Mouse (Mus musculus): ENCODE measurements at regions not wholly inside any gene's neighbourhood (a gene's known extent, or its start where the extent isn't known, plus 50 kb on each side); places are given as distances from the start of the nearest gene placed in this dataset.

DNA sequence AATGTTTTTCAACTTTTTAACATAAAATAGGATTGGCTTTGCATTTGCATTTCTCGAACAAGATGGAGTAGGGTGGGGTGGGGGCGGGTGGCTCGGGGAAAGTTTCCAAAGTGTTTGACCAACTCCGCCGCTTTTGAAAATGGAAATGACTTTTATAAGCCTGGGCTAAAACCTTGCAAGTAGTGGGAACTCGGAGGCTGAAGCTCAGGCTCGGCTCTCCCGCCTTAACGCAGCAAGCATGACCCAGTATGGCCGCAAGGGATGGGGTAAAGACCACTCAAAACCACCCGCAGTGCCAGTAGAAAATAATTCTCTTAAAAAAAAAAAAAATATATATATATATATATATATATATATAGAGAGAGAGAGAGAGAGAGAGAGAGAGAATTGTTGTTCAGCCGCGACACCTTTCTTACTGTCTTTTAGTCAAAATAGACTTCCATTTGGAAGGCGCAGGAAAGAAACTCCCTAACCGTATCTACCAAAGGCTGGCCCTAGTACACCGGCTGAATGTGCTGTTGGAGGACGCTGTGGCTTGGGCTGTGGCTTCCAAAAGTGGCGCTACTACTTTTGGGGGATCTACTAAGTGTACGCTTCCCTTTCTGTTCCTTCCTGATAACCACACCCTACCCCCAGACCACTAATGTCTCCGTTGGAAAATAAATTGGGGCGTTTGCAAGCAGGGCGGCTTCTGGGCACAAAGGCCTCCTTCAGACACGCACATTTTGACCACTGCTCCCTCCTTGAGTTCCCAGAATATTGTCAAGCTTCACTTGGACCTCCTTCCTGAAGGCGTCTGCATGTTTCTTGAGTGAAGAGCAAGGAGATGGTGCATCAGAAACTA lies 126.2 kb downstream of the Nkx6-1 start:
- Histone ChIP-seq H3K9ac (no peak overlapping the region), H3K4me1 (replicated peaks) (peaks cover 4% of the 10 kb centered on the region; the same call in 1 of the 2 replicates), H3K36me3 (no peaks in the 10 kb centered on the region), H3K4me2 (peak overlapping the region; percentile 67), H3K27ac (ENCODE audit: poor library complexity, severe bottlenecking) (no peak overlapping the region), H3K4me3 (peak overlapping the region; percentile 39), H3K27me3 (replicated peaks) (peaks cover 65% of the 10 kb centered on the region), H3K9me3 (replicated peaks) (no peaks in the 10 kb centered on the region)
- ATAC-seq (ENCODE audit: insufficient number of reproducible peaks, low FRiP score), result no peak
- WGBS, result 3% methylated on average over 24 of the region's 24 CpGs

DNA sequence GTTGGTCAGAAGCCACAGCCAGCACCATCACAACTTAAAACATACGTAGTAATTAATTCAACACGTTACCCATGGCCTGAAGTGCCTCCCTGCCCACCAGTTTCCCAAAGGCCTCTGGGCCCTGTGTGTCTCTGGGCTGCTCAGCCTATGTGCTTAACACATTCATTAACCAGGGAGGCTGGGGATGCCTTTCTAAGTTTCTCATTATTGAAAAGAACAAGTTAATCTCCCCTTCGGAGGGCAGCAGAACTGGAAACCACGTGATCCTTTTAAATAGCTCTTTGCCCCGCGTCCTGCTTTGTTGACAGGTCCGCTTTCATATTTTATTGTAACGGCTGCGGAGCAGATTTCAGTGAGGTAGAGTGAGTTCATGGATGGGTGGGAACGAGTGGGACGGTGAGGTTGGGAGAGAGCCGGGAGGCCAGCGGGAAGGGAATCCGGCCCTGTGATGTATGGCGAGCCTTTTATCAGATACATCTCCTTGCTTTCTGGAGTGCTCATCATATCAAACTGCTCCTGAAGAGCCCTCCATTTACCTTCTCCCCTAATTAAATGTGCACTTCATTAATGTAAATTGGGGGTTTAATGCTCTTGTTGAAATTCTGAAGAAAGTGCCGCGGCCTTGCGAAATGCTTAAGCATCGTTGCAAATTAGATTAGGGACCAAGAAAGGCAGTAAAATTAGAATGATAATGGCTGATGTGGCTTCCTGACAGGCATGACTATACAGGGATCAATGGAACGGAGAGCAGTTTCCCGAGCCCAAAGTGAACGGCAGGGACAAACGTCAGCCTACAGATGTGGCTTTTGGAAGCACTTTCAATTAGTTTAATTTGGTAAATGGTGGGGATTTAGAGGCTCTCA lies 127.0 kb downstream of the Nkx6-1 start:
- H3K9ac ChIP-seq, result no peak overlapping the region
- peaks cover 57% of the 10 kb centered on the region for H3K27me3 ChIP-seq (replicated peaks)
- H3K9me3 ChIP-seq (replicated peaks), result no peaks in the 10 kb centered on the region
- ATAC-seq (ENCODE audit: insufficient number of reproducible peaks, low FRiP score), result no peak
- peak overlapping the region; percentile 39 for H3K4me3 ChIP-seq
- H3K4me2 ChIP-seq, result peak overlapping the region; percentile 67
- peaks cover 4% of the 10 kb centered on the region; the same call in 1 of the 2 replicates for H3K4me1 ChIP-seq (replicated peaks)
- no peaks in the 10 kb centered on the region for H3K36me3 ChIP-seq
- WGBS, result 3% methylated on average over 23 of the region's 23 CpGs
- no peak overlapping the region for H3K27ac ChIP-seq (ENCODE audit: poor library complexity, severe bottlenecking)

GRCm38 (mm10) chr5:101535451-101535850 lies 129.3 kb downstream of the Nkx6-1 start:
- H3K27ac ChIP-seq (ENCODE audit: poor library complexity, severe bottlenecking), result no peak overlapping the region
- H3K4me1 ChIP-seq (replicated peaks), result peaks cover 4% of the 10 kb centered on the region; the same call in 1 of the 2 replicates
- 48% methylated on average over 5 of the region's 5 CpGs for WGBS
- H3K36me3 ChIP-seq, result no peaks in the 10 kb centered on the region
- H3K4me2 ChIP-seq, result no peak overlapping the region
- peaks cover 5% of the 10 kb centered on the region for H3K9me3 ChIP-seq (replicated peaks)
- no peak overlapping the region for H3K9ac ChIP-seq
- no peak overlapping the region for H3K4me3 ChIP-seq
- H3K27me3 ChIP-seq (replicated peaks), result peaks cover 39% of the 10 kb centered on the region
- no peak for ATAC-seq (ENCODE audit: insufficient number of reproducible peaks, low FRiP score)

DNA sequence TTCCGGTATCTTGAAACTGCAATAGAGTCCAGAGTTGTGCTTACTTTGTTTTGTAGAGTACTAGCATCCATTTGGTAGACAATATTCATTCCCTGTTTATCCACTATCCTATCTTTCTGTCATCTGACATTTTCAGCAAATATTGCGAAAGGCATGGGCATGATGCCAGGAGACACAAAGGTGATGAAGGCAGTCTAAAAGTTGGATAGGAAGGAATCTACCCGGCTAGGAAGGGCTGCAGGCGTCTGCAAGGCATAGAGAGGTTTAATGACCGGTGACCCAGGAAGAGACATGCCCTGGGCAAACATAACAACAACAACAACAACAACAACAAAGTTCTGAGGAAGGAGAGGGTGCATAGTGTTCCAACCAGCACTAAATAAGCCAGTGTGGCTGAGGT lies 139.4 kb downstream of the Nkx6-1 start:
- Histone ChIP-seq H3K4me3 (no peak overlapping the region), H3K4me1 (replicated peaks) (no peaks in the 10 kb centered on the region), H3K36me3 (no peaks in the 10 kb centered on the region), H3K4me2 (no peak overlapping the region), H3K27me3 (replicated peaks) (peaks cover 22% of the 10 kb centered on the region), H3K9ac (no peak overlapping the region), H3K27ac (ENCODE audit: poor library complexity, severe bottlenecking) (no peak overlapping the region), H3K9me3 (replicated peaks) (no peaks in the 10 kb centered on the region)
- ATAC-seq (ENCODE audit: insufficient number of reproducible peaks, low FRiP score), result no peak
- WGBS, result 68% methylated on average over 5 of the region's 5 CpGs

- H3K9ac ChIP-seq, result no peak overlapping the region
- H3K27ac ChIP-seq (ENCODE audit: poor library complexity, severe bottlenecking), result no peak overlapping the region
- no peaks in the 10 kb centered on the region for H3K9me3 ChIP-seq (replicated peaks)
- no peaks in the 10 kb centered on the region for H3K36me3 ChIP-seq
- no peak overlapping the region for H3K4me2 ChIP-seq
- H3K4me3 ChIP-seq, result no peak overlapping the region
- no peaks in the 10 kb centered on the region for H3K4me1 ChIP-seq (replicated peaks)
- WGBS, result 32% methylated on average over 4 of the region's 4 CpGs
- ATAC-seq (ENCODE audit: insufficient number of reproducible peaks, low FRiP score), result no peak
- H3K27me3 ChIP-seq (replicated peaks), result peaks cover 22% of the 10 kb centered on the region
Observed at GRCm38 (mm10) chr5:101524670-101525069, 140.1 kb downstream of the Nkx6-1 start.

DNA sequence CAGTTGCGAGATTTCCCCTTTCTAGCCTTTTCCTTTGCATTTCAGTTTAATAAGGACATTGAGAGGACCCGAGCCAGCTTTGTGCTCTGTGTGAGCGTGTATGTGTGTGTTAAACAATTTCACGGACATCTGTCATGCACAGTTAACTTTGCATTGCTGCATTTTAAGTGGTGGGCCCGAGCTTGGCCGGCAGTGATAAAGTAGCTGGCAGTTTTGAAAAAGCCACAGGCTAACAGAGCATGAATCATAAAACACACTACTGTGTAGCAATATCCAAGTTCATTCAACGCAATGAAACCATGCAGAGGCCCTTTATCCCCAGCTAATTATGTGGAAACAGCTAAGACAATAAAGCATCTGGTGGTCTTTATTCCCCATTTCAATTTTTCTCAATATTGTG lies 140.9 kb downstream of the Nkx6-1 start:
- Histone ChIP-seq H3K4me2 (0 out of 2 replicates have a peak overlapping the region, but pooled peaks have one; percentile 10), H3K27ac (ENCODE audit: poor library complexity, severe bottlenecking) (no peak overlapping the region), H3K27me3 (replicated peaks) (peaks cover 22% of the 10 kb centered on the region), H3K9me3 (replicated peaks) (no peaks in the 10 kb centered on the region), H3K4me3 (no peak overlapping the region), H3K9ac (no peak overlapping the region), H3K36me3 (no peaks in the 10 kb centered on the region), H3K4me1 (replicated peaks) (no peaks in the 10 kb centered on the region)
- ATAC-seq (ENCODE audit: insufficient number of reproducible peaks, low FRiP score), result no peak
- 58% methylated on average over 7 of the region's 7 CpGs for WGBS

GRCm38 (mm10) chr5:101523490-101523889 lies 141.3 kb downstream of the Nkx6-1 start:
- H3K4me2 ChIP-seq, result 0 out of 2 replicates have a peak overlapping the region, but pooled peaks have one; percentile 10
- no peaks in the 10 kb centered on the region for H3K9me3 ChIP-seq (replicated peaks)
- H3K27me3 ChIP-seq (replicated peaks), result peaks cover 22% of the 10 kb centered on the region
- H3K4me3 ChIP-seq, result no peak overlapping the region
- no peak overlapping the region for H3K27ac ChIP-seq (ENCODE audit: poor library complexity, severe bottlenecking)
- no peaks in the 10 kb centered on the region for H3K4me1 ChIP-seq (replicated peaks)
- no peaks in the 10 kb centered on the region for H3K36me3 ChIP-seq
- WGBS, result 50% methylated on average over 7 of the region's 7 CpGs
- no peak for ATAC-seq (ENCODE audit: insufficient number of reproducible peaks, low FRiP score)
- no peak overlapping the region for H3K9ac ChIP-seq

GRCm38 (mm10) chr5:101520935-101521655 lies 143.7 kb downstream of the Nkx6-1 start:
- Histone ChIP-seq H3K4me2 (no peak overlapping the region), H3K9ac (no peak overlapping the region), H3K27ac (ENCODE audit: poor library complexity, severe bottlenecking) (no peak overlapping the region), H3K9me3 (replicated peaks) (0 out of 2 replicates have a peak, but pooled peaks cover 2% of the 10 kb centered on the region), H3K4me1 (replicated peaks) (no peaks in the 10 kb centered on the region), H3K27me3 (replicated peaks) (peaks cover 22% of the 10 kb centered on the region), H3K36me3 (no peaks in the 10 kb centered on the region), H3K4me3 (no peak overlapping the region)
- ATAC-seq (ENCODE audit: insufficient number of reproducible peaks, low FRiP score), result no peak
- WGBS, result 47% methylated on average over 9 of the region's 9 CpGs

GRCm38 (mm10) chr5:101518791-101519547 lies 145.8 kb downstream of the Nkx6-1 start:
- Histone ChIP-seq H3K36me3 (no peaks in the 10 kb centered on the region), H3K4me1 (replicated peaks) (no peaks in the 10 kb centered on the region), H3K4me2 (no peak overlapping the region), H3K9ac (no peak overlapping the region), H3K27ac (ENCODE audit: poor library complexity, severe bottlenecking) (no peak overlapping the region), H3K27me3 (replicated peaks) (peaks cover 9% of the 10 kb centered on the region; the same call in 1 of the 2 replicates), H3K9me3 (replicated peaks) (0 out of 2 replicates have a peak, but pooled peaks cover 2% of the 10 kb centered on the region), H3K4me3 (no peak overlapping the region)
- no peak for ATAC-seq (ENCODE audit: insufficient number of reproducible peaks, low FRiP score)
- 58% methylated on average over 14 of the region's 14 CpGs for WGBS

DNA sequence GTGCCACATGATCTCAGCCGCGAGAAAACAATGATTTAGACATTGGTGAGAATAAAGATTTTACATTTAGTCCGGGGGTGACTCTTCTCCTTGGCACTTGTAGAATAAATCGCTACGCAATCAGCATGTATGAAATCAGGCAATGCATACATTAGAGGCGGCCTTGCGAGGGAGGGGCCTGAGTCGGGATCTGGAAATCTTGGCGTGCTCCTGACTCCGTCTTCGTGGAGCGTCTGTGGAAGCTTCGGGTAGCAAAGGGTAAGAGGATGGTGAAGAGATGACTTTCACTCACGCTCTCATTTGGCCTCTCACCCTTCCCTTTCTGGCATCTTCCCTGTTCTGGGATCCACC lies 167.1 kb downstream of the Nkx6-1 start:
- Histone ChIP-seq H3K27me3 (replicated peaks) (no peaks in the 10 kb centered on the region), H3K36me3 (no peaks in the 10 kb centered on the region), H3K27ac (ENCODE audit: poor library complexity, severe bottlenecking) (no peak overlapping the region), H3K4me1 (replicated peaks) (no peaks in the 10 kb centered on the region), H3K4me2 (no peak overlapping the region), H3K4me3 (no peak overlapping the region), H3K9ac (no peak overlapping the region), H3K9me3 (replicated peaks) (no peaks in the 10 kb centered on the region)
- no peak for ATAC-seq (ENCODE audit: insufficient number of reproducible peaks, low FRiP score)
- 86% methylated on average over 14 of the region's 14 CpGs for WGBS
